Mouse (Mus musculus) midbrain, embryonic 15.5 days (tissue): Measurements from ENCODE around the gene Il1f6. TPM values are rescaled to one million over a fixed set of nuclear protein-coding genes. Genes with fewer than 3 reads are reported as not detected.
"Not testable (repeated sequence)": the region's sequence is repeated elsewhere in the genome, so short reads cannot be mapped to it uniquely, and the experiment has no call there.

Experiments
- ATAC-seq: fragments of 200-750 bp; cut with Nextera tagmentation; replicated peaks from 2 replicates; pipeline ENCODE4 v1.8.0; 2017; ENCODE audit warnings: moderate TSS enrichment
- H3K27ac ChIP-seq: fragments of 300-500 bp; sonication (generic); 2 replicates; pipeline ENCODE4 v1.5.1; 2015; ENCODE audit warnings: mild to moderate bottlenecking, inconsistent platforms
- H3K27me3 ChIP-seq: fragments of 300-500 bp; sonication (generic); replicated peaks from 2 replicates; pipeline ENCODE4 v1.6.1; 2015; ENCODE audit warnings: inconsistent platforms
- H3K36me3 ChIP-seq: fragments of 300-500 bp; sonication (generic); replicated peaks from 2 replicates; pipeline ENCODE4 v1.6.1; 2015; ENCODE audit warnings: inconsistent platforms
- H3K4me1 ChIP-seq: fragments of 300-500 bp; sonication (generic); 2 replicates; pipeline ENCODE4 v1.6.1; 2015; ENCODE audit warnings: inconsistent platforms
- H3K4me2 ChIP-seq: fragments of 300-500 bp; sonication (generic); 2 replicates; pipeline ENCODE4 v1.6.1; 2015; ENCODE audit warnings: inconsistent platforms, mild to moderate bottlenecking, moderate library complexity
- H3K4me3 ChIP-seq: fragments of 300-500 bp; sonication (generic); 2 replicates; pipeline ENCODE4 v1.5.1; 2015; ENCODE audit warnings: mild to moderate bottlenecking, inconsistent platforms
- H3K9ac ChIP-seq: fragments of 300-500 bp; sonication (generic); 2 replicates; pipeline ENCODE4 v1.6.1; 2015; ENCODE audit warnings: mild to moderate bottlenecking, inconsistent platforms
- H3K9me3 ChIP-seq: fragments of 300-500 bp; sonication (generic); 2 replicates; pipeline ENCODE4 v1.6.1; 2016; ENCODE audit warnings: inconsistent platforms
- WGBS: fragments of 180-500 bp; shearing (Covaris S2); methylation state at CpG from one replicate; pipeline ENCODE4 v1.1.7; 2015; ENCODE audit warnings: mixed read lengths; 5-methylcytosine and 5-hydroxymethylcytosine counted together
- polyA plus RNA-seq: library from polyadenylated mRNA; unstranded; fragments of >200 nt; fragmentation: Nextera tagmentation; extraction: Ambion mirVana; gene quantifications from 2 replicates; pipeline ENCODE4 v1.2.1, GENCODE M21; 2015

Gene Il1f6
- not detected in 2 replicates for polyA plus RNA-seq

- Histone ChIP-seq H3K9ac (no peak within 1 kb of the TSS), H3K36me3 (no peaks in the 10 kb centered on the region), H3K4me3 (no peak within 1 kb of the TSS), H3K27me3 (no peaks in the 10 kb centered on the region), H3K4me2 (no peak within 1 kb of the TSS), H3K27ac (no peak within 1 kb of the TSS), H3K9me3 (no peaks in the 10 kb centered on the region), H3K4me1 (no peaks in the 10 kb centered on the region)
- 57% methylated on average over 2 of the region's 2 CpGs for WGBS
- ATAC-seq: no peak
Measured at GRCm38 (mm10) chr2:24215118-24215517, at the start of gene Il1f6. Il1f6 (plus strand) TSS chr2:24215418.

GRCm38 (mm10) chr2:24181683-24182331, 33.4 kb upstream of the Il1f6 start:
- not testable (repeated sequence) for H3K27ac ChIP-seq, H3K9me3 ChIP-seq, H3K36me3 ChIP-seq, H3K9ac ChIP-seq, H3K4me1 ChIP-seq, H3K27me3 ChIP-seq
- H3K4me3 ChIP-seq: 0 out of 2 replicates have a peak overlapping the region, but pooled peaks have one; percentile 6
- peak; percentile 95 for ATAC-seq
- 12% methylated on average over 14 of the region's 14 CpGs for WGBS
- peak overlapping the region; percentile 41 for H3K4me2 ChIP-seq

GRCm38 (mm10) chr2:24182423-24183147, 32.6 kb upstream of the Il1f6 start:
- H3K27me3 ChIP-seq, H3K9me3 ChIP-seq, H3K36me3 ChIP-seq, H3K9ac ChIP-seq, H3K4me3 ChIP-seq, H3K4me1 ChIP-seq, H3K27ac ChIP-seq: not testable (repeated sequence)
- 58% methylated on average over 13 of the region's 13 CpGs for WGBS
- peak; percentile 63 for ATAC-seq
- peak overlapping the region; percentile 41 for H3K4me2 ChIP-seq

GRCm38 (mm10) chr2:24184092-24184491, 31.1 kb upstream of the Il1f6 start:
- H3K4me1 ChIP-seq, ATAC-seq: not testable (repeated sequence)

GRCm38 (mm10) chr2:24186176-24186575, 29.0 kb upstream of the Il1f6 start, which contains the start of gene Il1f9:
Il1f9 (plus strand) TSS chr2:24186476.
- Histone ChIP-seq H3K9ac (no peak within 1 kb of the TSS), H3K4me3 (no peak within 1 kb of the TSS), H3K4me2 (no peak within 1 kb of the TSS), H3K27ac (no peak within 1 kb of the TSS), H3K36me3 (no peaks in the 10 kb centered on the region), H3K4me1 (no peaks in the 10 kb centered on the region), H3K27me3 (no peaks in the 10 kb centered on the region), H3K9me3 (no peaks in the 10 kb centered on the region)
- 98% methylated on average over 1 of the region's 1 CpGs for WGBS
- ATAC-seq: no peak

More at GRCm38 (mm10) chr2:24184092-24184491, 31.1 kb upstream of the Il1f6 start:
- H3K4me2 ChIP-seq, H3K27me3 ChIP-seq, H3K27ac ChIP-seq, H3K4me3 ChIP-seq, H3K9ac ChIP-seq, H3K36me3 ChIP-seq, H3K9me3 ChIP-seq: not testable (repeated sequence)

- ATAC-seq: no peak
- no peak overlapping the region for H3K27ac ChIP-seq
- no peak overlapping the region for H3K4me2 ChIP-seq
- H3K9me3 ChIP-seq: no peaks in the 10 kb centered on the region
- no peak overlapping the region for H3K4me3 ChIP-seq
- H3K27me3 ChIP-seq: no peaks in the 10 kb centered on the region
- H3K4me1 ChIP-seq: no peaks in the 10 kb centered on the region
- H3K36me3 ChIP-seq: no peaks in the 10 kb centered on the region
- H3K9ac ChIP-seq: no peak overlapping the region
- 85% methylated on average over 6 of the region's 6 CpGs for WGBS
Measured at GRCm38 (mm10) chr2:24187585-24187984, 27.6 kb upstream of the Il1f6 start.

GRCm38 (mm10) chr2:24188189-24188588, 27.0 kb upstream of the Il1f6 start:
- Histone ChIP-seq H3K9me3 (no peaks in the 10 kb centered on the region), H3K4me3 (no peak overlapping the region), H3K4me1 (no peaks in the 10 kb centered on the region), H3K9ac (no peak overlapping the region), H3K4me2 (no peak overlapping the region), H3K27me3 (no peaks in the 10 kb centered on the region), H3K27ac (no peak overlapping the region), H3K36me3 (no peaks in the 10 kb centered on the region)
- no peak for ATAC-seq
- WGBS: 78% methylated on average over 1 of the region's 1 CpGs

GRCm38 (mm10) chr2:24227191-24227590, 12.0 kb downstream of the Il1f6 start:
- 88% methylated on average over 2 of the region's 2 CpGs for WGBS
- no peaks in the 10 kb centered on the region for H3K36me3 ChIP-seq
- H3K27me3 ChIP-seq: no peaks in the 10 kb centered on the region
- H3K4me1 ChIP-seq: no peaks in the 10 kb centered on the region
- H3K9me3 ChIP-seq: no peaks in the 10 kb centered on the region
- H3K4me3 ChIP-seq: no peak overlapping the region
- no peak for ATAC-seq
- H3K4me2 ChIP-seq: no peak overlapping the region
- H3K9ac ChIP-seq: no peak overlapping the region
- H3K27ac ChIP-seq: no peak overlapping the region

GRCm38 (mm10) chr2:24267503-24267902, 52.3 kb downstream of the Il1f6 start:
- no peak overlapping the region for H3K4me2 ChIP-seq

GRCm38 (mm10) chr2:24273619-24274018, 58.4 kb downstream of the Il1f6 start:
- Histone ChIP-seq H3K36me3 (no peaks in the 10 kb centered on the region), H3K9ac (no peak overlapping the region), H3K9me3 (no peaks in the 10 kb centered on the region), H3K4me1 (no peaks in the 10 kb centered on the region), H3K4me2 (no peak overlapping the region), H3K27me3 (no peaks in the 10 kb centered on the region), H3K4me3 (no peak overlapping the region), H3K27ac (no peak overlapping the region)
- 88% methylated on average over 2 of the region's 2 CpGs for WGBS
- ATAC-seq: no peak

More at GRCm38 (mm10) chr2:24267503-24267902, 52.3 kb downstream of the Il1f6 start:
- Histone ChIP-seq H3K9ac (no peak overlapping the region), H3K36me3 (no peaks in the 10 kb centered on the region), H3K9me3 (no peaks in the 10 kb centered on the region), H3K27me3 (no peaks in the 10 kb centered on the region), H3K4me1 (no peaks in the 10 kb centered on the region), H3K4me3 (no peak overlapping the region), H3K27ac (no peak overlapping the region)
- 80% methylated on average over 1 of the region's 1 CpGs for WGBS
- no peak for ATAC-seq

- no peaks in the 10 kb centered on the region for H3K27me3 ChIP-seq
- H3K4me3 ChIP-seq: no peak overlapping the region
- no peaks in the 10 kb centered on the region for H3K9me3 ChIP-seq
- H3K27ac ChIP-seq: no peak overlapping the region
- ATAC-seq: no peak
- H3K4me2 ChIP-seq: no peak overlapping the region
- H3K9ac ChIP-seq: no peak overlapping the region
- no peaks in the 10 kb centered on the region for H3K4me1 ChIP-seq
- H3K36me3 ChIP-seq: no peaks in the 10 kb centered on the region
- WGBS: 8% methylated on average over 1 of the region's 1 CpGs
Measured at GRCm38 (mm10) chr2:24275146-24275545, 59.9 kb downstream of the Il1f6 start.
